Mouse (Mus musculus) intestine, embryonic 14.5 days (tissue): ENCODE results near the gene Mpz. TPM values are rescaled to one million over a fixed set of nuclear protein-coding genes. Genes with fewer than 3 reads are reported as not detected.

Source experiments
- polyA plus RNA-seq: library from polyadenylated mRNA; unstranded; fragments of >200 nt; fragmentation: Nextera tagmentation; extraction: Ambion mirVana; gene quantifications from 2 replicates; pipeline ENCODE4 v1.2.1, GENCODE M21; 2014

Gene Mpz
- polyA plus RNA-seq, 1 experiment from 2014 or later, result 0.49 TPM

Other genes starting within 250 kb of the Mpz start
- gene Fcrlb, start 237.8 kb upstream of the Mpz start, polyA plus RNA-seq, result not detected in 2 replicates
- not detected in 2 replicates for gene Fcrla, start 223.1 kb upstream of the Mpz start, polyA plus RNA-seq
- 1.1 and 1.2 TPM in 2 replicates for gene Fcgr2b, start 174.2 kb upstream of the Mpz start, polyA plus RNA-seq
- 1.0 and 1.1 TPM in 2 replicates for gene Fcgr4, start 131.8 kb upstream of the Mpz start, polyA plus RNA-seq
- 10.7 and 12.7 TPM in 2 replicates for gene Fcgr3, start 85.8 kb upstream of the Mpz start, polyA plus RNA-seq
- 1.5 and 2.1 TPM in 2 replicates for gene Cfap126, start 36.8 kb upstream of the Mpz start, polyA plus RNA-seq
- gene Sdhc, start 108 bp upstream of the Mpz start, polyA plus RNA-seq, result 341 and 347 TPM in 2 replicates
- 21.9 and 29.2 TPM in 2 replicates for gene Pcp4l1, start 45.6 kb downstream of the Mpz start, polyA plus RNA-seq
- gene Nr1i3, start 63.3 kb downstream of the Mpz start, polyA plus RNA-seq, result 0.55 and 1.7 TPM in 2 replicates
- 27.2 and 31.5 TPM in 2 replicates for gene Tomm40l, start 71.8 kb downstream of the Mpz start, polyA plus RNA-seq
- gene Apoa2, start 74.3 kb downstream of the Mpz start, polyA plus RNA-seq, result 2.5 and 5.2 TPM in 2 replicates
- 47.0 and 55.3 TPM in 2 replicates for gene Fcer1g, start 83.7 kb downstream of the Mpz start, polyA plus RNA-seq
- 5.0 and 6.1 TPM in 2 replicates for gene Adamts4, start 99.7 kb downstream of the Mpz start, polyA plus RNA-seq
- 247 and 258 TPM in 2 replicates for gene Ndufs2, start 100.7 kb downstream of the Mpz start, polyA plus RNA-seq
- 65.5 and 68.4 TPM in 2 replicates for gene B4galt3, start 119.6 kb downstream of the Mpz start, polyA plus RNA-seq
- 48.6 and 51.5 TPM in 2 replicates for gene Ppox, start 130.5 kb downstream of the Mpz start, polyA plus RNA-seq
- 63.0 and 68.1 TPM in 2 replicates for gene Usp21, start 137.3 kb downstream of the Mpz start, polyA plus RNA-seq
- 105 and 114 TPM in 2 replicates for gene Ufc1, start 144.3 kb downstream of the Mpz start, polyA plus RNA-seq
- gene Dedd, start 178.4 kb downstream of the Mpz start, polyA plus RNA-seq, result 43.8 and 51.1 TPM in 2 replicates
- 31.1 and 34.6 TPM in 2 replicates for gene Nit1, start 194.9 kb downstream of the Mpz start, polyA plus RNA-seq
- gene Pfdn2, start 195.0 kb downstream of the Mpz start, polyA plus RNA-seq, result 48.2 and 51.4 TPM in 2 replicates
- gene Klhdc9, start 210.1 kb downstream of the Mpz start, polyA plus RNA-seq, result 1.5 and 1.7 TPM in 2 replicates
- 2.6 and 2.8 TPM in 2 replicates for gene Nectin4, start 219.4 kb downstream of the Mpz start, polyA plus RNA-seq
- 1.1 and 1.3 TPM in 2 replicates for gene Arhgap30, start 238.2 kb downstream of the Mpz start, polyA plus RNA-seq